ENCODE assay signal across 8 mouse cellular contexts in genomic region chr2:152412526-152413157, GRCm38 (mm10). TPM values are rescaled to one million over a fixed set of nuclear protein-coding genes. Genes with fewer than 3 reads are reported as not detected.
DNase-seq lines count a peak whose midpoint lies in the region; ATAC-seq lines count a peak whose summit lies in the region.

No protein-coding gene starts in this region.

- peaks cover 42% of the 10 kb centered on the region for H3K4me1 ChIP-seq in heart, embryonic 12.5 days (replicated peaks)
- H3K4me1 ChIP-seq in intestine, embryonic 14.5 days (replicated peaks; ENCODE audit: control insufficient read depth, insufficient read depth, low read length) = peaks cover 37% of the 10 kb centered on the region
- H3K4me1 ChIP-seq in midbrain, embryonic 16.5 days (ENCODE audit: control insufficient read depth, insufficient read depth, low read length) = peaks cover 38% of the 10 kb centered on the region

- peaks cover 7% of the 10 kb centered on the region; the same call in 1 of the 2 replicates for H3K9me3 ChIP-seq in heart, embryonic 12.5 days (replicated peaks)
- peaks cover 8% of the 10 kb centered on the region; the same call in 1 of the 2 replicates for H3K9me3 ChIP-seq in intestine, embryonic 14.5 days (ENCODE audit: control insufficient read depth, low read length)
- no peaks in the 10 kb centered on the region for H3K9me3 ChIP-seq in midbrain, embryonic 16.5 days (replicated peaks; ENCODE audit: control insufficient read depth, low read length, poor library complexity, severe bottlenecking)

- H3K27me3 ChIP-seq in heart, embryonic 12.5 days (replicated peaks) = no peaks in the 10 kb centered on the region
- H3K27me3 ChIP-seq in intestine, embryonic 14.5 days (replicated peaks; ENCODE audit: control insufficient read depth, insufficient read depth, low read length) = no peaks in the 10 kb centered on the region
- no peaks in the 10 kb centered on the region for H3K27me3 ChIP-seq in midbrain, embryonic 16.5 days (ENCODE audit: control insufficient read depth, insufficient read depth, low read depth, low read length)

- intact Hi-C loops in heart, postnatal 14 days (cut with DNase I) = no loop called here

- 3% methylated on average over 15 of the region's 15 CpGs for WGBS in heart, embryonic 12.5 days
- 6% methylated on average over 15 of the region's 15 CpGs for WGBS in intestine, embryonic 14.5 days
- 3% methylated on average over 15 of the region's 15 CpGs for WGBS in midbrain, embryonic 16.5 days

- peak overlapping the region; percentile 99 for H3K27ac ChIP-seq in heart, embryonic 12.5 days (ENCODE audit: poor library complexity, severe bottlenecking)
- H3K27ac ChIP-seq in intestine, embryonic 14.5 days (ENCODE audit: low read depth) = peak overlapping the region; percentile 98
- peak overlapping the region; percentile 66 for H3K27ac ChIP-seq in midbrain, embryonic 16.5 days (ENCODE audit: low read length)

- H3K36me3 ChIP-seq in heart, embryonic 12.5 days = peaks cover 4% of the 10 kb centered on the region; the same call in 1 of the 2 replicates
- H3K36me3 ChIP-seq in intestine, embryonic 14.5 days (ENCODE audit: control insufficient read depth, insufficient read depth, low read length) = no peaks in the 10 kb centered on the region
- no peaks in the 10 kb centered on the region for H3K36me3 ChIP-seq in midbrain, embryonic 16.5 days (ENCODE audit: control insufficient read depth, insufficient read depth, low read length)

- peak overlapping the region; percentile 100 for H3K4me2 ChIP-seq in heart, embryonic 12.5 days
- peak overlapping the region; percentile 92 for H3K4me2 ChIP-seq in intestine, embryonic 14.5 days (ENCODE audit: low read length)
- H3K4me2 ChIP-seq in midbrain, embryonic 16.5 days (ENCODE audit: low read length) = peak overlapping the region; percentile 88

- no peak for DNase-seq in heart, postnatal 14 days
- peak; percentile 56 for DNase-seq in embryo, embryonic 11 days
- peak; percentile 69 for DNase-seq in intestine, embryonic 14.5 days (ENCODE audit: low spot score)
- no peak for DNase-seq in testis, postnatal 14 days (ENCODE audit: low spot score)
- DNase-seq in ovary, postnatal 10 days (ENCODE audit: low spot score) = no peak
- DNase-seq in adrenal gland, postnatal 36 days = no peak

- no peak for ATAC-seq in heart, embryonic 12.5 days (ENCODE audit: insufficient number of reproducible peaks, low FRiP score)
- no peak for ATAC-seq in intestine, embryonic 14.5 days (replicated peaks; ENCODE audit: low FRiP score, low TSS enrichment, low read depth)
- ATAC-seq in midbrain, embryonic 16.5 days = no peak

- peak overlapping the region; percentile 78 for H3K4me3 ChIP-seq in heart, embryonic 12.5 days
- H3K4me3 ChIP-seq in intestine, embryonic 14.5 days (ENCODE audit: low read depth, low read length) = peak overlapping the region; percentile 96
- peak overlapping the region; percentile 72 for H3K4me3 ChIP-seq in midbrain, embryonic 16.5 days (ENCODE audit: low read depth, low read length)

- peak overlapping the region; percentile 98 for H3K9ac ChIP-seq in heart, embryonic 12.5 days
- H3K9ac ChIP-seq in intestine, embryonic 14.5 days (ENCODE audit: low read length) = peak overlapping the region; percentile 99
- H3K9ac ChIP-seq in midbrain, embryonic 16.5 days (ENCODE audit: low read depth, low read length) = peak overlapping the region; percentile 80

RNA-seq across cellular contexts. Expression of gene Zcchc3, which starts 2.2 kb away (rescaled TPM):
- polyA plus RNA-seq in heart, embryonic 12.5 days (2016; fragmentation: Nextera tagmentation; extraction: Ambion mirVana) = 61.4 and 64.9 TPM in 2 replicates
- total RNA-seq in heart, postnatal 14 days (2021) = 10 to 100 TPM; 12.0 TPM
- polyA plus RNA-seq in intestine, embryonic 14.5 days (2014; fragmentation: Nextera tagmentation; extraction: Ambion mirVana) = 38.2 and 39.1 TPM in 2 replicates
- 12.6 and 14.7 TPM in 2 replicates for polyA plus RNA-seq in midbrain, embryonic 16.5 days (2015; fragmentation: Nextera tagmentation; extraction: Ambion mirVana)
- total RNA-seq in adrenal gland, postnatal 36 days (2021) = 1 to 10 TPM; 6.8 to 8.7 TPM

RNA-seq across cellular contexts. Expression of gene 6820408C15Rik, which starts 2.7 kb away (rescaled TPM):
- polyA plus RNA-seq in heart, embryonic 12.5 days (2016; fragmentation: Nextera tagmentation; extraction: Ambion mirVana) = 1.7 and 2.1 TPM in 2 replicates
- total RNA-seq in heart, postnatal 14 days (2021) = 1 to 10 TPM; 2.6 to 2.7 TPM
- 0.51 and 0.86 TPM in 2 replicates for polyA plus RNA-seq in intestine, embryonic 14.5 days (2014; fragmentation: Nextera tagmentation; extraction: Ambion mirVana)
- polyA plus RNA-seq in midbrain, embryonic 16.5 days (2015; fragmentation: Nextera tagmentation; extraction: Ambion mirVana) = 1.7 and 1.8 TPM in 2 replicates
- under 1 TPM; 0.17 to 0.26 TPM for total RNA-seq in adrenal gland, postnatal 36 days (2021)

RNA-seq across cellular contexts. Expression of gene Sox12, which starts 14.8 kb away (rescaled TPM):
- polyA plus RNA-seq in heart, embryonic 12.5 days (2016; fragmentation: Nextera tagmentation; extraction: Ambion mirVana) = 11.5 TPM in 2 replicates
- total RNA-seq in heart, postnatal 14 days (2021) = 10 to 100 TPM; 14.4 to 15.5 TPM
- polyA plus RNA-seq in intestine, embryonic 14.5 days (2014; fragmentation: Nextera tagmentation; extraction: Ambion mirVana) = 12.1 and 13.2 TPM in 2 replicates
- polyA plus RNA-seq in midbrain, embryonic 16.5 days (2015; fragmentation: Nextera tagmentation; extraction: Ambion mirVana) = 12.1 and 14.0 TPM in 2 replicates
- total RNA-seq in adrenal gland, postnatal 36 days (2021) = 10 to 100 TPM in 1 of 2 experiments, 1 to 10 TPM in 1; 8.3 to 12.9 TPM

RNA-seq across cellular contexts. Expression of gene Nrsn2, which starts 36.2 kb away (rescaled TPM):
- 3.4 and 3.8 TPM in 2 replicates for polyA plus RNA-seq in heart, embryonic 12.5 days (2016; fragmentation: Nextera tagmentation; extraction: Ambion mirVana)
- not detected for total RNA-seq in heart, postnatal 14 days (2021)
- 3.9 and 4.5 TPM in 2 replicates for polyA plus RNA-seq in intestine, embryonic 14.5 days (2014; fragmentation: Nextera tagmentation; extraction: Ambion mirVana)
- polyA plus RNA-seq in midbrain, embryonic 16.5 days (2015; fragmentation: Nextera tagmentation; extraction: Ambion mirVana) = 50.8 and 64.8 TPM in 2 replicates
- 1 to 10 TPM; 2.3 to 2.5 TPM for total RNA-seq in adrenal gland, postnatal 36 days (2021)

RNA-seq across cellular contexts. Expression of gene Defb23, which starts 51.8 kb away (rescaled TPM):
- polyA plus RNA-seq in heart, embryonic 12.5 days (2016; fragmentation: Nextera tagmentation; extraction: Ambion mirVana) = not detected in 2 replicates
- total RNA-seq in heart, postnatal 14 days (2021) = not detected
- polyA plus RNA-seq in intestine, embryonic 14.5 days (2014; fragmentation: Nextera tagmentation; extraction: Ambion mirVana) = not detected in 2 replicates
- polyA plus RNA-seq in midbrain, embryonic 16.5 days (2015; fragmentation: Nextera tagmentation; extraction: Ambion mirVana) = not detected in 2 replicates
- not detected for total RNA-seq in adrenal gland, postnatal 36 days (2021)

Comparison
In these comparisons a context has a peak if more than half of its experiments do, and no peak if none do; other contexts are left out.
1. DNase-seq: peak in embryo, embryonic 11 days (single experiment) and intestine, embryonic 14.5 days (single experiment); none in heart, postnatal 14 days (0 of 2), testis, postnatal 14 days (single experiment), ovary, postnatal 10 days (single experiment) and adrenal gland, postnatal 36 days (0 of 2).
2. Peak in every context shown above with its lines, with median percentiles within 50 percentile points of each other: H3K27ac ChIP-seq, H3K4me2 ChIP-seq, H3K4me3 ChIP-seq and H3K9ac ChIP-seq.